Comparison of ENCODE assay signal across 13 mouse cellular contexts in genomic region chr7:58787585-58787984, GRCm38 (mm10).
DNase-seq lines count a peak whose midpoint lies in the region; ATAC-seq and TF ChIP-seq lines count a peak whose summit lies in the region.
"Had no signal": no experiment of that assay in that cellular context is flagged by ENCODE, and none has a peak within 500 bp of the region (broad histone marks: within the 10 kb centered on the region; RNA-seq: fewer than 3 reads in every experiment).

No protein-coding gene starts in this region.

- TF ChIP-seq POLR2A in myocyte (IDR thresholded peaks at IDR 0.05; ENCODE audit: insufficient read length, low read depth) = no peak

- no peak for ATAC-seq in heart, embryonic 13.5 days (ENCODE audit: extremely low read depth, insufficient number of reproducible peaks, low FRiP score, low TSS enrichment)
- ATAC-seq in midbrain, embryonic 12.5 days (ENCODE audit: low FRiP score, low read depth) = 0 out of 2 replicates have a peak, but pooled peaks have one; percentile 20
- no peak; the same call in 1 of the 2 replicates for ATAC-seq in midbrain, embryonic 11.5 days (ENCODE audit: low FRiP score)
- ATAC-seq in hindbrain, embryonic 12.5 days (ENCODE audit: low FRiP score) = 0 out of 2 replicates have a peak, but pooled peaks have one; percentile 7
- ATAC-seq: CD4-positive, CD25-positive, alpha-beta regulatory T cell, adult 4 months had no signal

- H3K4me1 ChIP-seq in heart, embryonic 13.5 days = peaks cover 38% of the 10 kb centered on the region
- peaks cover 21% of the 10 kb centered on the region for H3K4me1 ChIP-seq in midbrain, embryonic 12.5 days
- H3K4me1 ChIP-seq in midbrain, embryonic 11.5 days (ENCODE audit: control insufficient read depth, insufficient read depth, low read length) = peaks cover 7% of the 10 kb centered on the region
- peaks cover 16% of the 10 kb centered on the region for H3K4me1 ChIP-seq in hindbrain, embryonic 12.5 days

- H3K27ac ChIP-seq in heart, embryonic 13.5 days (replicated peaks) = peak overlapping the region; percentile 90
- peak overlapping the region; percentile 52; the same call in 1 of the 2 replicates for H3K27ac ChIP-seq in midbrain, embryonic 12.5 days (replicated peaks)
- no peak overlapping the region; the same call in 1 of the 2 replicates for H3K27ac ChIP-seq in midbrain, embryonic 11.5 days (ENCODE audit: low read depth, low read length)
- 0 out of 2 replicates have a peak overlapping the region, but pooled peaks have one; percentile 36 for H3K27ac ChIP-seq in hindbrain, embryonic 12.5 days

- intact Hi-C loops in heart, postnatal 25 days (cut with DNase I) = no loop called here

- DNase-seq in heart, postnatal 25 days (ENCODE audit: low spot score) = no peak
- DNase-seq in midbrain, embryonic 11.5 days (ENCODE audit: low spot score, missing footprints) = no peak
- no peak for DNase-seq in kidney, adult 8-10 months
- no peak for DNase-seq in kidney, postnatal 10 days
- DNase-seq: adrenal gland, adult 8-10 months; kidney, postnatal 14 days; liver; right cerebral cortex, postnatal 25 days had no signal

- no peaks in the 10 kb centered on the region for H3K27me3 ChIP-seq in heart, embryonic 13.5 days (replicated peaks)
- H3K27me3 ChIP-seq in midbrain, embryonic 12.5 days = no peaks in the 10 kb centered on the region
- H3K27me3 ChIP-seq in midbrain, embryonic 11.5 days (ENCODE audit: control insufficient read depth, insufficient read depth, low read length) = no peaks in the 10 kb centered on the region
- no peaks in the 10 kb centered on the region for H3K27me3 ChIP-seq in hindbrain, embryonic 12.5 days
- H3K27me3 ChIP-seq in myocyte (ENCODE audit: control insufficient read depth, insufficient read depth, insufficient read length) = no peaks in the 10 kb centered on the region

- H3K4me3 ChIP-seq in heart, embryonic 13.5 days = no peak overlapping the region
- H3K4me3 ChIP-seq in midbrain, embryonic 12.5 days = no peak overlapping the region
- no peak overlapping the region for H3K4me3 ChIP-seq in midbrain, embryonic 11.5 days (ENCODE audit: low read depth, low read length)
- no peak overlapping the region for H3K4me3 ChIP-seq in hindbrain, embryonic 12.5 days
- no peak overlapping the region for H3K4me3 ChIP-seq in myocyte

- no peak overlapping the region for H3ac ChIP-seq in myocyte (ENCODE audit: control insufficient read depth, insufficient read length)

- 47% methylated on average over 4 of the region's 4 CpGs for WGBS in heart, embryonic 13.5 days
- 37% methylated on average over 2 of the region's 4 CpGs for WGBS in midbrain, embryonic 12.5 days
- WGBS in midbrain, embryonic 11.5 days = 40% methylated on average over 4 of the region's 4 CpGs
- WGBS in hindbrain, embryonic 12.5 days = 78% methylated on average over 4 of the region's 4 CpGs

- no peaks in the 10 kb centered on the region for H3K36me3 ChIP-seq in heart, embryonic 13.5 days
- no peaks in the 10 kb centered on the region for H3K36me3 ChIP-seq in midbrain, embryonic 12.5 days
- H3K36me3 ChIP-seq in midbrain, embryonic 11.5 days (ENCODE audit: control insufficient read depth, insufficient read depth, low read length) = no peaks in the 10 kb centered on the region
- H3K36me3 ChIP-seq in hindbrain, embryonic 12.5 days = no peaks in the 10 kb centered on the region
- H3K36me3 ChIP-seq in myocyte (ENCODE audit: control insufficient read depth, insufficient read depth) = no peaks in the 10 kb centered on the region

- no peaks in the 10 kb centered on the region for H3K79me2 ChIP-seq in myocyte (ENCODE audit: control insufficient read depth, insufficient read depth)

- no peak overlapping the region for H3K9ac ChIP-seq in heart, embryonic 13.5 days
- no peak overlapping the region for H3K9ac ChIP-seq in midbrain, embryonic 12.5 days (replicated peaks)
- H3K9ac ChIP-seq in midbrain, embryonic 11.5 days (ENCODE audit: low read length) = no peak overlapping the region
- no peak overlapping the region for H3K9ac ChIP-seq in hindbrain, embryonic 12.5 days

- no peaks in the 10 kb centered on the region for H3K9me3 ChIP-seq in heart, embryonic 13.5 days
- no peaks in the 10 kb centered on the region for H3K9me3 ChIP-seq in midbrain, embryonic 12.5 days
- H3K9me3 ChIP-seq in midbrain, embryonic 11.5 days (ENCODE audit: control insufficient read depth, low read length) = no peaks in the 10 kb centered on the region
- H3K9me3 ChIP-seq in hindbrain, embryonic 12.5 days (replicated peaks) = no peaks in the 10 kb centered on the region

- peak overlapping the region; percentile 46; the same call in 1 of the 2 replicates for H3K4me2 ChIP-seq in heart, embryonic 13.5 days
- no peak overlapping the region for H3K4me2 ChIP-seq in midbrain, embryonic 12.5 days (replicated peaks)
- H3K4me2 ChIP-seq in midbrain, embryonic 11.5 days = no peak overlapping the region
- H3K4me2 ChIP-seq in hindbrain, embryonic 12.5 days (replicated peaks) = no peak overlapping the region
- H3K4me2 ChIP-seq in myocyte (ENCODE audit: low read depth) = peak overlapping the region; percentile 29

TF ChIP-seq in myocyte, 11 proteins besides CTCF, POLR2A, EP300 and RAD21:
- TF ChIP-seq MYOD1 (IDR thresholded peaks at IDR 0.05; ENCODE audit: control insufficient read depth in 1 of 3, insufficient read length in 2 of 3, low read depth in 2 of 3) (no peak), CEBPB (IDR thresholded peaks at IDR 0.05; ENCODE audit: insufficient read depth, poor library complexity, severe bottlenecking) (0 out of 2 replicates have a peak, but pooled peaks have one; percentile 30)

Comparison
In these comparisons a context has a peak if more than half of its experiments do, and no peak if none do; other contexts are left out.
1. ATAC-seq: peak in midbrain, embryonic 12.5 days (single experiment) and hindbrain, embryonic 12.5 days (single experiment); none in heart, embryonic 13.5 days (single experiment) and midbrain, embryonic 11.5 days (single experiment).
2. H3K4me2 ChIP-seq: peak in heart, embryonic 13.5 days (single experiment) and myocyte (single experiment); none in midbrain, embryonic 12.5 days (single experiment), midbrain, embryonic 11.5 days (single experiment) and hindbrain, embryonic 12.5 days (single experiment).